Mouse (Mus musculus) stomach, postnatal 0 days (tissue): ENCODE measurements around the gene Urad.

Source experiments
- CTCF ChIP-seq: IDR thresholded peaks from 2 replicates; pipeline ENCODE4 v1.5.1; 2016; ENCODE audit warnings: antibody characterized with exemption, low read depth, mild to moderate bottlenecking, moderate library complexity
- EP300 ChIP-seq: optimal IDR thresholded peaks from 2 replicates; pipeline ENCODE3; 2016; ENCODE audit warnings: antibody characterized with exemption

DNA sequence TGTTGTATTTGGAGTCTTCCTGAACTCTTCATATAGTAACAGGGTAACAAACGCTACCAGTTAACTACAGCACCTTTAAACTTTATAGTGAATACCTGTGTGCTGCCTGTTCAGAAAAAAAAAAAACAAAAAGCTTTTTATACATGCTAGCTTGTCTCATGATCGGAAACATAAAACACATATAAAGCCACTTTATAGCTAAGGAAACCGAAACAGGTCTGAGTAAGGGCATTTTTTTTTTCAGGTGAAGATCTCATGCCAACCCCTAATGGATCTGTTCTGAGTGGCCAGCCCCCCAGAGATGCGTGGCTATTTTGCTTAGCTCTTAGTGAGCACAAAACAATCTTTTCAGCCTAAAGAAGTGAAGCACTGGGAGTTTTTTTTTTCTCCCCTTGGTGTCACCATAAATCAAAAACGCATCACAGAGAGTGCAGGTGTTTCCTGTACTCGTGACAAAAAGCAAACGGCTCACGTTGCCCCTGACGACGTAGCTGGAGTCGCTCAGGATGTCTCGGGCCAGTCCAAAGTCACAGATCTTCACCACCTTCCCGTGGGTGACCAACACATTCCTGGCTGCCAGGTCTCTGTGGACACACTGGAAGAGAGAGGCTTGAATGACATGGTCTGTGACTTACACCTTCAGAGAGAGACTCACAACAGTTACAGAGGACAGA lies 18.6 kb upstream of the Urad start:
- TF ChIP-seq CTCF (no peak), EP300 (no peak)
